ENCODE assay signal across 18 mouse cellular contexts in the genomic region with DNA sequence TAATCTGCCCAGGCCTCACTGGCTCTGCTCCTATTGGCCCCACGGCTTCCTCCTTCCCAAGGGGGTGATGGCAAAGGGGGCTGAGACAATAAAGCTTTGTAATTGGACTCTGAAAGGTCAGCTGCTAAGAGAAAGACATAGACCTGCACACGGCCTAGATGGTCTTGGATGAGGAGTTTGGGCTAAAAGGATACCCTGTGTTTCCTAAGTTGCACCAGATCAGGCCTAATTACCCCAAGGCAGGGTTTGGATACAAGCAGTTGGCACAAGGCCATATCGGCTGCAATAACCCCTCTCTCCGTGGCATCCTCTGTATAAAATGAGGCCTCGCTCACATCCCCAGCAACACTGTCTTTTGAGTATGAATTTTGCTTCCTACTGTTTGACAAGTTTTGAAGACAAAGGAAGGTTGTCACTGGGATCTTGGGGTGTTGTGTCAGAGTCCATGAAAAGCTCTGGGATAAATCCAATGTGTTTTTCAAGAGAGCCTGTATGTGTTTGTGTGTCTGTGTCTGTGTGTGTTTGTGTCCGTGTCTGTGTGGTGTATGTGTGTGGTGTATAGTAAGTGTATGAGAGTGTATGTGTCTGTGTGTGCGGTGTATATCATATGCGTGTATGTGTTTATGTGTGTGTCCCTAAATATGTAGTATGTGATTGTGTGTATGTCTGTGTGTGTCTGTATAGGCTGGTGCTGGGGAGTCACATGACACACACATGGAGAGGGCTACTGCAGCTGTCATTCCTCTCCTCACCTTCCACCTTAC.
DNase-seq lines count a peak whose midpoint lies in the region; ATAC-seq lines count a peak whose summit lies in the region.
"Had no signal": no experiment of that assay in that cellular context is flagged by ENCODE, and none has a peak within 500 bp of the region (broad histone marks: within the 10 kb centered on the region; RNA-seq: fewer than 3 reads in every experiment).

No protein-coding gene starts in this region.

- H3K9me3 ChIP-seq in hindbrain, embryonic 11.5 days (ENCODE audit: control insufficient read depth, low read length): no peaks in the 10 kb centered on the region
- no peaks in the 10 kb centered on the region for H3K9me3 ChIP-seq in hindbrain, embryonic 10.5 days
- H3K9me3 ChIP-seq in midbrain, embryonic 12.5 days: no peaks in the 10 kb centered on the region
- H3K9me3 ChIP-seq: heart, embryonic 15.5 days; limb, embryonic 15.5 days had no signal

- no peak overlapping the region for H3K4me2 ChIP-seq in hindbrain, embryonic 11.5 days (replicated peaks; ENCODE audit: low read depth, low read length)
- H3K4me2 ChIP-seq in midbrain, embryonic 12.5 days (replicated peaks): no peak overlapping the region
- H3K4me2 ChIP-seq: heart, embryonic 15.5 days; limb, embryonic 15.5 days had no signal

- ATAC-seq in hindbrain, embryonic 11.5 days (ENCODE audit: low FRiP score): peak; percentile 61; the same call in 1 of the 2 replicates
- ATAC-seq in midbrain, embryonic 12.5 days (ENCODE audit: low FRiP score, low read depth): peak; percentile 48
- ATAC-seq: intestine, embryonic 16.5 days had no signal

- no peak overlapping the region for H3K9ac ChIP-seq in hindbrain, embryonic 11.5 days (ENCODE audit: low read depth, low read length)
- H3K9ac ChIP-seq in midbrain, embryonic 12.5 days (replicated peaks): no peak overlapping the region
- H3K9ac ChIP-seq: heart, embryonic 15.5 days; limb, embryonic 15.5 days had no signal

- 77% methylated on average over 8 of the region's 8 CpGs for WGBS in hindbrain, embryonic 11.5 days
- 69% methylated on average over 8 of the region's 8 CpGs for WGBS in hindbrain, embryonic 10.5 days
- WGBS in midbrain, embryonic 12.5 days: 71% methylated on average over 8 of the region's 8 CpGs

- H3K4me1 ChIP-seq in hindbrain, embryonic 11.5 days (replicated peaks; ENCODE audit: control insufficient read depth, insufficient read depth, low read length): no peaks in the 10 kb centered on the region
- peaks cover 36% of the 10 kb centered on the region for H3K4me1 ChIP-seq in hindbrain, embryonic 10.5 days (replicated peaks)
- H3K4me1 ChIP-seq in midbrain, embryonic 12.5 days: peaks cover 13% of the 10 kb centered on the region; the same call in 1 of the 2 replicates
- H3K4me1 ChIP-seq: heart, embryonic 15.5 days had no signal

- no peak overlapping the region for H3K4me3 ChIP-seq in hindbrain, embryonic 11.5 days (ENCODE audit: low read depth, low read length)
- no peak overlapping the region for H3K4me3 ChIP-seq in hindbrain, embryonic 10.5 days
- H3K4me3 ChIP-seq in midbrain, embryonic 12.5 days: no peak overlapping the region
- H3K4me3 ChIP-seq: erythroblast, embryonic 14.5 days; heart, embryonic 15.5 days; limb, embryonic 15.5 days had no signal

- peak; percentile 17 for DNase-seq in hindbrain, embryonic 11.5 days (ENCODE audit: low spot score)
- DNase-seq in hindbrain, embryonic 10.5 days (ENCODE audit: low spot score): no peak
- peak; percentile 46 for DNase-seq in retina, postnatal 1 day
- no peak for DNase-seq in retina, embryonic 14.5 days (ENCODE audit: low spot score)
- DNase-seq in right cerebral cortex, postnatal 14 days: no peak
- DNase-seq in cerebellum, postnatal 14 days: no peak
- DNase-seq: adrenal gland, postnatal 36 days; cerebellum, adult 2 months; gastrocnemius, postnatal 25 days; heart, postnatal 4 days; lung, postnatal 14 days; spleen, adult 18-20 months; thymus, postnatal 36 days had no signal

- H3K27ac ChIP-seq in hindbrain, embryonic 11.5 days (ENCODE audit: low read depth, low read length): no peak overlapping the region
- H3K27ac ChIP-seq in hindbrain, embryonic 10.5 days: no peak overlapping the region
- H3K27ac ChIP-seq in midbrain, embryonic 12.5 days (replicated peaks): 0 out of 2 replicates have a peak overlapping the region, but pooled peaks have one; percentile 6
- H3K27ac ChIP-seq: heart, embryonic 15.5 days; limb, embryonic 15.5 days had no signal

- H3K36me3 ChIP-seq in hindbrain, embryonic 11.5 days (ENCODE audit: control insufficient read depth, insufficient read depth, low read length): no peaks in the 10 kb centered on the region
- H3K36me3 ChIP-seq in hindbrain, embryonic 10.5 days: no peaks in the 10 kb centered on the region
- H3K36me3 ChIP-seq in midbrain, embryonic 12.5 days: no peaks in the 10 kb centered on the region
- H3K36me3 ChIP-seq: heart, embryonic 15.5 days; limb, embryonic 15.5 days had no signal

- H3K27me3 ChIP-seq in hindbrain, embryonic 11.5 days (ENCODE audit: control insufficient read depth, insufficient read depth, low read length): no peaks in the 10 kb centered on the region
- no peaks in the 10 kb centered on the region for H3K27me3 ChIP-seq in hindbrain, embryonic 10.5 days (ENCODE audit: insufficient read depth, poor library complexity, severe bottlenecking)
- H3K27me3 ChIP-seq in midbrain, embryonic 12.5 days: no peaks in the 10 kb centered on the region
- H3K27me3 ChIP-seq: heart, embryonic 15.5 days; limb, embryonic 15.5 days had no signal

Comparison
In these comparisons a context has a peak if more than half of its experiments do, and no peak if none do; other contexts are left out.
1. DNase-seq: peak in hindbrain, embryonic 11.5 days (single experiment) and retina, postnatal 1 day (single experiment); none in hindbrain, embryonic 10.5 days (single experiment), retina, embryonic 14.5 days (single experiment), right cerebral cortex, postnatal 14 days (single experiment) and cerebellum, postnatal 14 days (0 of 2).